Mouse (Mus musculus) G1E (cell line): Measurements from ENCODE around the gene Wfikkn2.

Source experiments
- CTCF ChIP-seq: IDR thresholded peaks from 2 replicates; pipeline ENCODE4 v1.5.1; 2012; ENCODE audit warnings: low read depth, low read length, inconsistent platforms, mixed read lengths
- GATA1 ChIP-seq: IDR thresholded peaks from 2 replicates; pipeline ENCODE4 v1.6.1; 2012; ENCODE audit warnings: borderline replicate concordance, low read length, inconsistent platforms, mixed read lengths
- POLR2AphosphoS5 ChIP-seq: IDR thresholded peaks from 2 replicates; pipeline ENCODE4 v1.6.1; 2012; ENCODE audit warnings: low read depth, low read length, inconsistent platforms; ENCODE audit not compliant: insufficient replicate concordance

DNA sequence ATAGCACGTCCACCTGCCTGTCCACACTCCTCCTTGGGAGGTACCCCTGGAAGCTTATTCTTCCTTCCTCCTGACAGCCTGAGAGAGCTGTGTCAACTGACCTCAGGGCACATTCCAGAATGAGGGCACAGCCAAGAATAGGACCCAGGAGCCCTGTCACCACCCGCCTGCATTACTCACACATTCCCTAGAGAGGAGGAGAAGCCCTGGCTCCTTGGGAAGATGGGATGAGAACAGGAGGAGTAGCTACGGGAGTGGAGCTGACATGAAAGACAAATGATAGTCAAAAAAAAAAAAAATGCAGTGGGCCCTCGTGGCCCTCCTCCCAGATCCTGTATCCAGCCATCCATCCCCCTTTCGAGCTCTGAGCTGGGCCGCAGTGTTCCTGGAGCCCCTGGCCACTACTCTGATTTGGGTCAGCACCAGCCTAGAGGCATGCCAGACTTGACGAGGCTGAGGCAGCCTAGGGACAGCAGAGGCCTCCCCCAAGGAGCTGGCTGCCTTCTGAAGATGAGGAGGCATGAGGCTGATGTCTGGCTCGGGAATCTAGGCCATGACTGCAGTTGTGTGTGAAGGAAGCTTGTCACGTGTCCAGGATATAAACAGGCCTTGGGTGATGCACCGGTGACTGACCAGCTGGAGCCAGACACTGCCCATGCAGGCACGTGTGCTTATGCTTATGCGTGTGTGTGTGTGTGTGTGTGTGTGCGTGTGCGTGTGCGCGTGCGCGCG is 13.8 kb downstream of the Wfikkn2 start:
- TF ChIP-seq CTCF (no peak), POLR2AphosphoS5 (no peak), GATA1 (no peak)
